ENCODE assay signal across 10 mouse cellular contexts in genomic region chr15:101046527-101047193, GRCm38 (mm10). TPM values are rescaled to one million over a fixed set of nuclear protein-coding genes. Genes with fewer than 3 reads are reported as not detected.
DNase-seq lines count a peak whose midpoint lies in the region; ATAC-seq and TF ChIP-seq lines count a peak whose summit lies in the region.
"Had no signal": no experiment of that assay in that cellular context is flagged by ENCODE, and none has a peak within 500 bp of the region (broad histone marks: within the 10 kb centered on the region; RNA-seq: fewer than 3 reads in every experiment).

No protein-coding gene starts in this region.

- peak; percentile 43; the same call in 1 of the 2 replicates for ATAC-seq in kidney, postnatal 0 days (replicated peaks; ENCODE audit: low FRiP score, low read depth)
- ATAC-seq in lung, postnatal 0 days: peak; percentile 52
- no peak for ATAC-seq in erythroblast, adult 5-6 weeks (replicated peaks; ENCODE audit: low FRiP score, poor library complexity, severe bottlenecking)

- peak overlapping the region; percentile 62 for H3K4me3 ChIP-seq in brown adipose tissue, adult 24 weeks (ENCODE audit: insufficient read depth, low read depth, low read length)
- H3K4me3 ChIP-seq in kidney, postnatal 0 days (replicated peaks; ENCODE audit: low read depth, low read length): peak overlapping the region; percentile 38
- H3K4me3 ChIP-seq in lung, postnatal 0 days (ENCODE audit: low read depth, low read length): peak overlapping the region; percentile 32

- under 1% methylated on average over 65 of the region's 77 CpGs for WGBS in kidney, postnatal 0 days
- WGBS in lung, postnatal 0 days: 2% methylated on average over 65 of the region's 77 CpGs

- H3K4me1 ChIP-seq in brown adipose tissue, adult 24 weeks (ENCODE audit: control insufficient read depth, insufficient read depth, insufficient read length, low read length): 0 out of 2 replicates have a peak, but pooled peaks cover 2% of the 10 kb centered on the region
- H3K4me1 ChIP-seq in kidney, postnatal 0 days (replicated peaks; ENCODE audit: insufficient read depth, low read length): peaks cover 14% of the 10 kb centered on the region
- peaks cover 8% of the 10 kb centered on the region; the same call in 1 of the 2 replicates for H3K4me1 ChIP-seq in lung, postnatal 0 days (ENCODE audit: insufficient read depth, low read depth, low read length)

- DNase-seq in kidney, adult 18-20 months: peak; percentile 45
- no peak for DNase-seq in kidney, adult 9 months
- DNase-seq in heart, adult 9 months (ENCODE audit: low spot score in 2 of 2): peak; percentile 35 to 46
- DNase-seq in kidney, postnatal 0 days (ENCODE audit: low spot score): peak; percentile 42
- no peak for DNase-seq in lung, postnatal 0 days (ENCODE audit: low spot score)
- DNase-seq in right cerebral cortex, postnatal 25 days: peak; percentile 60

- H3K9ac ChIP-seq in kidney, postnatal 0 days (ENCODE audit: low read depth, low read length): peak overlapping the region; percentile 44
- 0 out of 2 replicates have a peak overlapping the region, but pooled peaks have one; percentile 19 for H3K9ac ChIP-seq in lung, postnatal 0 days (replicated peaks; ENCODE audit: low read depth)

- no peaks in the 10 kb centered on the region for H3K36me3 ChIP-seq in kidney, postnatal 0 days (ENCODE audit: insufficient read depth, low read length)
- no peaks in the 10 kb centered on the region for H3K36me3 ChIP-seq in lung, postnatal 0 days (ENCODE audit: insufficient read depth, low read length)

- H3K27ac ChIP-seq in brown adipose tissue, adult 24 weeks (replicated peaks; ENCODE audit: low read depth, low read length): no peak overlapping the region
- H3K27ac ChIP-seq in kidney, postnatal 0 days: no peak overlapping the region
- no peak overlapping the region for H3K27ac ChIP-seq in lung, postnatal 0 days (ENCODE audit: low read length)

- H3K27me3 ChIP-seq in kidney, postnatal 0 days (ENCODE audit: insufficient read depth, low read length): peaks cover 23% of the 10 kb centered on the region
- peaks cover 49% of the 10 kb centered on the region for H3K27me3 ChIP-seq in lung, postnatal 0 days (replicated peaks; ENCODE audit: insufficient read depth, low read length)

- TF ChIP-seq EP300 in lung, postnatal 0 days (IDR thresholded peaks at IDR 0.05): no peak

- H3K9me3 ChIP-seq in kidney, postnatal 0 days (replicated peaks; ENCODE audit: low read length): no peaks in the 10 kb centered on the region
- no peaks in the 10 kb centered on the region for H3K9me3 ChIP-seq in lung, postnatal 0 days (ENCODE audit: low read length)

- TF ChIP-seq CTCF in kidney, postnatal 0 days (IDR thresholded peaks at IDR 0.05; ENCODE audit: low read depth): no peak
- TF ChIP-seq CTCF in lung, postnatal 0 days (IDR thresholded peaks at IDR 0.05): peak; percentile 34; the same call in 1 of the 2 replicates

- H3K4me2 ChIP-seq in kidney, postnatal 0 days (ENCODE audit: low read length): peak overlapping the region; percentile 79
- peak overlapping the region; percentile 73 for H3K4me2 ChIP-seq in lung, postnatal 0 days (replicated peaks; ENCODE audit: low read depth, low read length)

RNA-seq across cellular contexts. Expression of gene Gm47841, which starts 0.5 kb away (rescaled TPM):
- not detected in 2 replicates for polyA plus RNA-seq in brown adipose tissue, adult 24 weeks (2012; ENCODE audit: insufficient read depth, insufficient read length, missing spikeins)
- not detected in 2 replicates for polyA plus RNA-seq in kidney, postnatal 0 days (2015; fragmentation: Nextera tagmentation; extraction: Ambion mirVana)
- polyA plus RNA-seq in lung, postnatal 0 days (2015; fragmentation: Nextera tagmentation; extraction: Ambion mirVana): not detected in 2 replicates
- total RNA-seq in erythroblast, adult 5-6 weeks (2015; ENCODE audit: low replicate concordance): not detected in 2 replicates
- total RNA-seq in erythroblast, adult 5-6 weeks (2017; ENCODE audit: low replicate concordance): not detected in 2 replicates
- total RNA-seq: gastrocnemius, adult 8-10 months; MEL had no signal

RNA-seq across cellular contexts. Expression of gene Fignl2, which starts 31.7 kb away (rescaled TPM):
- 2.9 and 3.0 TPM in 2 replicates for polyA plus RNA-seq in brown adipose tissue, adult 24 weeks (2012; ENCODE audit: insufficient read depth, insufficient read length, missing spikeins)
- polyA plus RNA-seq in kidney, postnatal 0 days (2015; fragmentation: Nextera tagmentation; extraction: Ambion mirVana): 0.38 and 0.47 TPM in 2 replicates
- polyA plus RNA-seq in lung, postnatal 0 days (2015; fragmentation: Nextera tagmentation; extraction: Ambion mirVana): 0.48 and 0.60 TPM in 2 replicates
- not detected in 2 replicates for total RNA-seq in erythroblast, adult 5-6 weeks (2015; ENCODE audit: low replicate concordance)
- total RNA-seq in erythroblast, adult 5-6 weeks (2017; ENCODE audit: low replicate concordance): not detected in 2 replicates
- total RNA-seq: MEL had no signal

Comparison
In these comparisons a context has a peak if more than half of its experiments do, and no peak if none do; other contexts are left out.
1. DNase-seq: peak in kidney, adult 18-20 months (single experiment), heart, adult 9 months (2 of 2), kidney, postnatal 0 days (single experiment) and right cerebral cortex, postnatal 25 days (single experiment); none in kidney, adult 9 months (single experiment) and lung, postnatal 0 days (single experiment).
2. Peak in every context shown above with its lines, with median percentiles within 50 percentile points of each other: H3K4me3 ChIP-seq.